Mouse (Mus musculus): ENCODE data around the gene Mmrn2. TPM values are rescaled to one million over a fixed set of nuclear protein-coding genes. Genes with fewer than 3 reads are reported as not detected.

Mmrn2 gene
- not detected in 3 replicates for total RNA-seq (2017)

- no peak for ATAC-seq (replicated peaks; ENCODE audit: insufficient number of reproducible peaks, low FRiP score, low TSS enrichment, poor library complexity, severe bottlenecking)
These were observed at the start of gene Mmrn2 for GRCm38 (mm10) chr14:34375415-34375904. TSS of gene Mmrn2 (plus strand) at chr14:34375465.

- no peak for ATAC-seq (replicated peaks; ENCODE audit: insufficient number of reproducible peaks, low FRiP score, low TSS enrichment, poor library complexity, severe bottlenecking)
These were observed 48.7 kb upstream of the Mmrn2 start for GRCm38 (mm10) chr14:34326606-34327005.

- no peak for ATAC-seq (replicated peaks; ENCODE audit: insufficient number of reproducible peaks, low FRiP score, low TSS enrichment, poor library complexity, severe bottlenecking)
These were observed 47.6 kb upstream of the Mmrn2 start for GRCm38 (mm10) chr14:34327618-34328017.

- ATAC-seq (replicated peaks; ENCODE audit: insufficient number of reproducible peaks, low FRiP score, low TSS enrichment, poor library complexity, severe bottlenecking): no peak
These were observed 44.6 kb upstream of the Mmrn2 start for GRCm38 (mm10) chr14:34330657-34331158.

- no peak for ATAC-seq (replicated peaks; ENCODE audit: insufficient number of reproducible peaks, low FRiP score, low TSS enrichment, poor library complexity, severe bottlenecking)
These were observed 43.4 kb upstream of the Mmrn2 start for GRCm38 (mm10) chr14:34331886-34332285.

GRCm38 (mm10) chr14:34332476-34332875 is 42.8 kb upstream of the Mmrn2 start:
- no peak for ATAC-seq (replicated peaks; ENCODE audit: insufficient number of reproducible peaks, low FRiP score, low TSS enrichment, poor library complexity, severe bottlenecking)

- no peak for ATAC-seq (replicated peaks; ENCODE audit: insufficient number of reproducible peaks, low FRiP score, low TSS enrichment, poor library complexity, severe bottlenecking)
These were observed 35.8 kb upstream of the Mmrn2 start for GRCm38 (mm10) chr14:34339446-34339845.

- no peak for ATAC-seq (replicated peaks; ENCODE audit: insufficient number of reproducible peaks, low FRiP score, low TSS enrichment, poor library complexity, severe bottlenecking)
These were observed 33.3 kb upstream of the Mmrn2 start for GRCm38 (mm10) chr14:34341993-34342392.

GRCm38 (mm10) chr14:34343078-34343477 is 32.2 kb upstream of the Mmrn2 start:
- peak; percentile 44 for ATAC-seq (replicated peaks; ENCODE audit: insufficient number of reproducible peaks, low FRiP score, low TSS enrichment, poor library complexity, severe bottlenecking)

GRCm38 (mm10) chr14:34344361-34344760 is 30.9 kb upstream of the Mmrn2 start:
- ATAC-seq (replicated peaks; ENCODE audit: insufficient number of reproducible peaks, low FRiP score, low TSS enrichment, poor library complexity, severe bottlenecking): no peak

- ATAC-seq (replicated peaks; ENCODE audit: insufficient number of reproducible peaks, low FRiP score, low TSS enrichment, poor library complexity, severe bottlenecking): no peak
These were observed 29.3 kb upstream of the Mmrn2 start for GRCm38 (mm10) chr14:34345771-34346566.

- no peak for ATAC-seq (replicated peaks; ENCODE audit: insufficient number of reproducible peaks, low FRiP score, low TSS enrichment, poor library complexity, severe bottlenecking)
These were observed 28.2 kb upstream of the Mmrn2 start for GRCm38 (mm10) chr14:34347084-34347483.

GRCm38 (mm10) chr14:34348301-34348700 is 27.0 kb upstream of the Mmrn2 start:
- ATAC-seq (replicated peaks; ENCODE audit: insufficient number of reproducible peaks, low FRiP score, low TSS enrichment, poor library complexity, severe bottlenecking): no peak

- ATAC-seq (replicated peaks; ENCODE audit: insufficient number of reproducible peaks, low FRiP score, low TSS enrichment, poor library complexity, severe bottlenecking): no peak
These were observed 26.3 kb upstream of the Mmrn2 start for GRCm38 (mm10) chr14:34349007-34349406.

GRCm38 (mm10) chr14:34351660-34352059 is 23.6 kb upstream of the Mmrn2 start:
- ATAC-seq (replicated peaks; ENCODE audit: insufficient number of reproducible peaks, low FRiP score, low TSS enrichment, poor library complexity, severe bottlenecking): no peak

GRCm38 (mm10) chr14:34352523-34352922 is 22.7 kb upstream of the Mmrn2 start:
- ATAC-seq (replicated peaks; ENCODE audit: insufficient number of reproducible peaks, low FRiP score, low TSS enrichment, poor library complexity, severe bottlenecking): no peak

- no peak for ATAC-seq (replicated peaks; ENCODE audit: insufficient number of reproducible peaks, low FRiP score, low TSS enrichment, poor library complexity, severe bottlenecking)
These were observed 21.9 kb upstream of the Mmrn2 start for GRCm38 (mm10) chr14:34353326-34353725.

GRCm38 (mm10) chr14:34354456-34354855 is 20.8 kb upstream of the Mmrn2 start:
- ATAC-seq (replicated peaks; ENCODE audit: insufficient number of reproducible peaks, low FRiP score, low TSS enrichment, poor library complexity, severe bottlenecking): no peak

- ATAC-seq (replicated peaks; ENCODE audit: insufficient number of reproducible peaks, low FRiP score, low TSS enrichment, poor library complexity, severe bottlenecking): no peak
These were observed 20.0 kb upstream of the Mmrn2 start, which contains the start of gene Fam25c for GRCm38 (mm10) chr14:34355301-34355700. TSS of gene Fam25c (minus strand) at chr14:34355433.
